In the genomic region with DNA sequence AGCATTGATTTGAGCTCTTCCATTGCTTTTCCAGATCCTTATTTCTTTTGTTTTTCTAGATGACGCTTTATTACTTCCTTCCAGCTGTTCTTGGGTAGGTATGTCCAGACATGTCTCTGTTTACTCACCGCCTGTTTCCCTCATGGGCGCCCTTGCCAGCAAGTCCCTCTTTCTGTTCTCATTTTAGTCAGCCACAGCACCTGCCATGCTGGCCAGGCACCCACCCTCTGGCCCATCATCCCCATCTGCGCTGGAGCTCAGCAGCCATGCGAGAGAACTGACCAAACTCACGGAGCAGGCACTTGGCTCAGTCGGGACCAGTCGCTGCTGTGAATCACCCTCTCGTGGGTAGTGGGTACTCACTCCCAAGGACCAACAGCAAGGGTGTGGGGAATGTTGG, we compare ENCODE assay signal across 15 mouse cellular contexts.
"Had no signal": no experiment of that assay in that cellular context is flagged by ENCODE, and none has a peak within 500 bp of the region (broad histone marks: within the 10 kb centered on the region; RNA-seq: fewer than 3 reads in every experiment).

No protein-coding gene starts in this region.

- H3K4me2 ChIP-seq: lung, embryonic 14.5 days; midbrain, embryonic 12.5 days; neural tube, embryonic 13.5 days; neural tube, embryonic 15.5 days had no signal

- H3K36me3 ChIP-seq: midbrain, embryonic 10.5 days; midbrain, embryonic 12.5 days; neural tube, embryonic 13.5 days; neural tube, embryonic 15.5 days had no signal

- H3K4me3 ChIP-seq: midbrain, embryonic 10.5 days; midbrain, embryonic 12.5 days; neural tube, embryonic 13.5 days; neural tube, embryonic 15.5 days had no signal

- DNase-seq: lung, adult 18-20 months; lung, embryonic 14.5 days; lung, postnatal 10 days; lung, postnatal 4 days; midbrain, embryonic 14.5 days; right cerebral cortex, postnatal 14 days; right cerebral cortex, postnatal 4 days; spleen, adult 18-20 months; thymus, adult 18-20 months; thymus, postnatal 14 days; thymus, postnatal 4 days had no signal
